Mouse (Mus musculus) midbrain, embryonic 10.5 days (tissue): Measurements from ENCODE around the gene Ltv1. TPM values are rescaled to one million over a fixed set of nuclear protein-coding genes. Genes with fewer than 3 reads are reported as not detected.

Source experiments
- DNase-seq: peaks from one replicate; pipeline ENCODE4 v3.0.0-alpha.2; 2017; ENCODE audit warnings: low spot score
- H3K27ac ChIP-seq: fragments of 300-500 bp; sonication (generic); replicated peaks from 2 replicates; pipeline ENCODE4 v1.5.1; 2016; ENCODE audit warnings: mild to moderate bottlenecking
- H3K27me3 ChIP-seq: fragments of 300-500 bp; sonication (generic); 2 replicates; pipeline ENCODE4 v1.6.1; 2016; ENCODE audit warnings: low read depth, mild to moderate bottlenecking; ENCODE audit not compliant: poor library complexity, severe bottlenecking
- H3K36me3 ChIP-seq: fragments of 300-500 bp; sonication (generic); 2 replicates; pipeline ENCODE4 v1.6.1; 2016; ENCODE audit warnings: mild to moderate bottlenecking, moderate library complexity
- H3K4me1 ChIP-seq: fragments of 300-500 bp; sonication (generic); 2 replicates; pipeline ENCODE4 v1.6.1; 2016
- H3K4me3 ChIP-seq: fragments of 300-500 bp; sonication (generic); 2 replicates; pipeline ENCODE4 v1.5.1; 2016; ENCODE audit warnings: mild to moderate bottlenecking, moderate library complexity
- H3K9me3 ChIP-seq: fragments of 300-500 bp; sonication (generic); replicated peaks from 2 replicates; pipeline ENCODE4 v1.6.1; 2016; ENCODE audit warnings: mild to moderate bottlenecking
- WGBS: fragments of 180-500 bp; shearing (Covaris S2); methylation state at CpG from one replicate; pipeline ENCODE4 v1.1.7; 2016; 5-methylcytosine and 5-hydroxymethylcytosine counted together
- polyA plus RNA-seq: library from polyadenylated mRNA; unstranded; fragments of >200 nt; fragmentation: Nextera tagmentation; extraction: Ambion mirVana; gene quantifications from 2 replicates; pipeline ENCODE4 v1.2.1, GENCODE M21; 2016

Ltv1 gene
- polyA plus RNA-seq, 1 experiment from 2014 or later = 74.0 TPM

- DNase-seq = no peak
- H3K36me3 ChIP-seq = no peaks in the 10 kb centered on the region
- no peaks in the 10 kb centered on the region for H3K27me3 ChIP-seq
- H3K4me3 ChIP-seq = no peak overlapping the region
- H3K4me1 ChIP-seq = no peaks in the 10 kb centered on the region
- H3K27ac ChIP-seq = 0 out of 2 replicates have a peak overlapping the region, but pooled peaks have one; percentile 38
- 85% methylated on average over 5 of the region's 5 CpGs for WGBS
- H3K9me3 ChIP-seq = no peaks in the 10 kb centered on the region
Observed at GRCm38 (mm10) chr10:13151353-13151752, 41.6 kb downstream of the Ltv1 start.

DNA sequence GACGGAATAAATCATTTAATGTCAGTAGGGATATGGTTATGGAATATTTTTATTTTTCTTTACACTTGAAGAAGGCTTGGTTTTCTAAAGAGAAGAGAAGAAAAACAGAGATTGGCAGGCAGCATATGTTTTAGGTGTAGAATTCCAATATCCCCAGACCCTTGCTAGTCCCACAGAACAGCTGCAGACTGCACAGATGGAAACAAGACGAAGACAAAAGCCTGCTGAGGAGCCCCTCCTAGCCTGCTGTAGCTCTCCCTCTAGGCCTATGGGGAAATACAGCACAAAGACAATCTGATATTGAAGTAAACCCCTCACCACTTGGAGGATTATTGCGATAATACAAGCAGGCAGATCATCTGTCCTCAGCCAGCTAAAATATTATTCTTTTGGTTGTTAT is 42.5 kb downstream of the Ltv1 start:
- Histone ChIP-seq H3K27ac (no peak overlapping the region), H3K4me1 (no peaks in the 10 kb centered on the region), H3K36me3 (no peaks in the 10 kb centered on the region), H3K9me3 (no peaks in the 10 kb centered on the region), H3K27me3 (no peaks in the 10 kb centered on the region), H3K4me3 (no peak overlapping the region)
- WGBS = 80% methylated on average over 3 of the region's 3 CpGs
- no peak for DNase-seq

DNA sequence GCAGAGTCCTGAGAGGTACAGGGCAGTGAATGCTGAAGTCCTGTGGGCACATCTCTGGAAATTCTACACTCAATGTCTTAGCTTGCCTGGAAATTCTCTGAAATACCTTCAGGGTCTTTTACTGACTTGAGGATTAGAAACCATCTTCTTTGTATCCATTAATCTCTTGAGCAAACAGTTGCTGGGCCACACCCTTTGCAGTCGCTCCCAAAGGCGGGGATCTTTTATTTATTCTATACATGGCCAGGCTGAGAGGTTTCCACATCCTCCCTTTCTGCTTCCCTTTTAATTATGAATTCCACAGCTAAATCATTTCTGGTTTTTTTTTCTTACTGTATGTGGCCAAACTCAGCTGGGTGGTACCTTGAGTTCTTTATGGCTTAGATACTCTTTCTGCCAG is 52.5 kb downstream of the Ltv1 start:
- Histone ChIP-seq H3K36me3 (no peaks in the 10 kb centered on the region), H3K27me3 (no peaks in the 10 kb centered on the region), H3K27ac (no peak overlapping the region), H3K4me3 (no peak overlapping the region), H3K4me1 (peaks cover 12% of the 10 kb centered on the region), H3K9me3 (no peaks in the 10 kb centered on the region)
- DNase-seq = no peak
- 48% methylated on average over 2 of the region's 2 CpGs for WGBS

GRCm38 (mm10) chr10:13137906-13138305 is 55.1 kb downstream of the Ltv1 start:
- H3K27ac ChIP-seq = no peak overlapping the region
- peak; percentile 5 for DNase-seq
- no peaks in the 10 kb centered on the region for H3K27me3 ChIP-seq
- H3K4me3 ChIP-seq = no peak overlapping the region
- H3K4me1 ChIP-seq = peaks cover 12% of the 10 kb centered on the region
- no peaks in the 10 kb centered on the region for H3K9me3 ChIP-seq
- no peaks in the 10 kb centered on the region for H3K36me3 ChIP-seq
- 95% methylated on average over 6 of the region's 6 CpGs for WGBS

DNA sequence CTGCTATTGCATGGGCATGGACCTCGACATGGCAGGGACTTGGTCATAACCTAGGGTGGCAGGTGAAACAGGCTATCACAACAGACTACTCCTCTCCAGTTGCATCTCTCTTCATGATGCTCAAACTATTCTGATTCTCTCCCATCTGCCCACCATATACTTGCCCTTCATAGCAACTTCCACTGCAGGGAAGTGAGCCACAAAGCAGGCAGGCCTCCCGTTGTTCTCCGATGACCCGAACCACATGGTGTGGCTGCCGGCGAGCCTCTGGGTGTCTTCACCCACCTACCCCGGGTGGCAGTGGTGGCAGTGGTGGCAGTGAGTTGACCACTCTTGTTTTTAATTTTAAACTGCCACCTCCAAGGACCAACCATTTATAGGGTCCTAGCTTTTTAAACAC is 57.2 kb downstream of the Ltv1 start:
- Histone ChIP-seq H3K36me3 (no peaks in the 10 kb centered on the region), H3K9me3 (no peaks in the 10 kb centered on the region), H3K27ac (0 out of 2 replicates have a peak overlapping the region, but pooled peaks have one; percentile 1), H3K27me3 (no peaks in the 10 kb centered on the region), H3K4me3 (no peak overlapping the region), H3K4me1 (peaks cover 10% of the 10 kb centered on the region)
- WGBS = 94% methylated on average over 7 of the region's 7 CpGs
- peak; percentile 2 for DNase-seq

DNA sequence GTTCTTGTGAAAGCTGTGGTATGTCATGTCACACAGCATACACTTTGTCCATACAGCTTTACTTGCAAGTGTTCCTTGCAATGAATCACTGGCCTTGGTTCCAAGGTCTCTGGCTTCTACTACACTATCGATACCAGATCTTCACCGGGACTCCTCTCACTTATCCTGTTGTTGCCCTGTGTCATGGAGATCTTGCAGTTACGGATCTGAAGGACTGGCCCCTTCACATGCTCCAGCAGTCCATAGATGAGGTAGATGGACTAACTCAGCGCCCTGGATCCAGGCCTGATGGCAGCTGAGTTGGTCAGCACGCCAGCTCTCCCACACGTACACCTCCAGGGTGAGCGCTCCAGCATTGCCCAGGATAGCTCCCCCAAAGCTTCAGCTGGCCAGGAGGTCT is 57.7 kb downstream of the Ltv1 start:
- DNase-seq = peak; percentile 7
- Histone ChIP-seq H3K9me3 (no peaks in the 10 kb centered on the region), H3K27me3 (no peaks in the 10 kb centered on the region), H3K4me1 (peaks cover 5% of the 10 kb centered on the region), H3K4me3 (no peak overlapping the region), H3K36me3 (0 out of 2 replicates have a peak, but pooled peaks cover under 1% of the 10 kb centered on the region), H3K27ac (0 out of 2 replicates have a peak overlapping the region, but pooled peaks have one; percentile 1)
- WGBS = 95% methylated on average over 7 of the region's 7 CpGs

DNA sequence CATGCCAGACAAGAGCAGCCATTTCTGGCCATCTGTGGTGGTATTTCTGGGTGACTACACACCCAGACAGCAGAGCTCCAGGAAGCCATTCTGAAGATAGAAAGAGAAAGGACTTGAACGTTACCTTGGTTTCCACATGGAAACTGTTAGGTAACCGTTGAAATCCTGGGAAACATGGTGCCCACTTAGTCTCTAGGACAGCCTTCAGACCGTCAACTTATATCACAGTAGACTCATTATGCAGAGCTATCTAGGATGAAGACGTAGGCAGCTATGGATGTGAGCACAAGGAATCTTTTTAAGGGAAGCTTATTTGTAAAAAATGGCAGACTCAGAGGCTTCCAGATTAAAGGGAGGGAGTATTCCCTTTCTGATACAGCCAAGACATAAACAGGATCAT is 59.1 kb downstream of the Ltv1 start:
- no peak for DNase-seq
- 88% methylated on average over 4 of the region's 4 CpGs for WGBS
- no peaks in the 10 kb centered on the region for H3K9me3 ChIP-seq

More for the DNA sequence above, 59.1 kb downstream of the Ltv1 start:
- Histone ChIP-seq H3K4me3 (no peak overlapping the region), H3K27ac (no peak overlapping the region), H3K36me3 (peaks cover 15% of the 10 kb centered on the region), H3K4me1 (no peaks in the 10 kb centered on the region), H3K27me3 (no peaks in the 10 kb centered on the region)

Other genes with a start within 250 kb of the Ltv1 start
- 1.3 and 2.2 TPM in 2 replicates for gene Stx11, start 228.9 kb downstream of the Ltv1 start, polyA plus RNA-seq
- gene Sf3b5, start 187.8 kb downstream of the Ltv1 start, polyA plus RNA-seq = 42.5 and 45.7 TPM in 2 replicates
- 65.6 and 82.0 TPM in 2 replicates for gene Plagl1, start 132.7 kb downstream of the Ltv1 start, polyA plus RNA-seq
- gene Zc2hc1b, start 15.1 kb downstream of the Ltv1 start, polyA plus RNA-seq = not detected in 2 replicates